Mouse (Mus musculus) duodenum, adult 2 months (tissue): ENCODE results near the gene Tnfsf11. TPM values are rescaled to one million over a fixed set of nuclear protein-coding genes. Genes with fewer than 3 reads are reported as not detected.

Experiments used
- polyA plus RNA-seq: library from polyadenylated mRNA; depleted of rRNA; stranded (reverse); fragments of >200 nt; gene quantifications from 2 replicates; pipeline ENCODE4 v1.2.3, GENCODE M21; 2012; ENCODE audit warnings: low replicate concordance; rRNA removed

Tnfsf11 gene
- polyA plus RNA-seq, result 0.13 and 0.47 TPM in 2 replicates

DNA sequence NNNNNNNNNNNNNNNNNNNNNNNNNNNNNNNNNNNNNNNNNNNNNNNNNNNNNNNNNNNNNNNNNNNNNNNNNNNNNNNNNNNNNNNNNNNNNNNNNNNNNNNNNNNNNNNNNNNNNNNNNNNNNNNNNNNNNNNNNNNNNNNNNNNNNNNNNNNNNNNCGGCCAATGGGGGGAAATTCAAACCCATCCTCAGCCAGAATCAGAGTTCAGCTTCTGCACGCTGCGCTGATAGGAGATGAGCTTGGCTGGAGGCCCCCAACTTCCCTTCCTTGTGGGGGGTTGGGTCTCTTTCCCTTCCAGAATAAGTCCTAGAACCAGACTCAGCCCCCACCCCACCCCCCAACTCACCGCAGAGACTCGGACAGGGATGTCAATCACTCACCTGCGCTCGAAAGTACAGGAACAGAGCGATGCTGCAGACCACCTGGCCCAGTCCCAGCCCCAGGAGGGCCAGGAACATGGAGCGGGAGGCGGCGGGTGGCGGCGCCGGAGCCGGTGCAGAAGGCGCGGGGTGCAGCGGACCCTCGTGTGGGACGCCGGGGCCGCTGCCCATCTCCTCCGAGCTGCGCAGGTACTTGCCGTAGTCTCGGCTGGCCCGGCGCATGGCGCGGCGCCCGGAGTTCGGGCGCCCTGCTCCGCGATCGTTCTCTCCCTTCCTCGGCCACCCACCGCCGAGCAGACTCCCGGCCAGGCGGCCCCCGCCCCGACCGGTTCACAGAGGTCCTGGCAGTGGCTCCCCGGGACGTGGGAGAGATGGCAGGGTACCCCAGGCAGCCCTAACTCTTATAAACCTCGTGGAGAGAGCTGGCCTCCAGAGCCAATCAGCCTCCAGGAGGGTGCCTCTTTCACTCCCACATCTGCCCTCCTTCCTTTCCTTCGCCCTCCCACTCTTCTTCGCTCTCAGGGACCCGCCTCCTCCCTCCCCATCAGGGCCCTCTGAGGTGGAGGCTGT, at the start of gene Tnfsf11:
Tnfsf11 (minus strand) TSS at position 758 of the 952 bp plus-strand sequence.

Other genes starting within 250 kb of the Tnfsf11 start
- gene Fam216b, start 219.0 kb downstream of the Tnfsf11 start, polyA plus RNA-seq, result not detected in 2 replicates
- 0.72 and 1.4 TPM in 2 replicates for gene Akap11, start 228.8 kb upstream of the Tnfsf11 start, polyA plus RNA-seq